Mouse (Mus musculus): ENCODE results near the gene Rasa3.

DNA sequence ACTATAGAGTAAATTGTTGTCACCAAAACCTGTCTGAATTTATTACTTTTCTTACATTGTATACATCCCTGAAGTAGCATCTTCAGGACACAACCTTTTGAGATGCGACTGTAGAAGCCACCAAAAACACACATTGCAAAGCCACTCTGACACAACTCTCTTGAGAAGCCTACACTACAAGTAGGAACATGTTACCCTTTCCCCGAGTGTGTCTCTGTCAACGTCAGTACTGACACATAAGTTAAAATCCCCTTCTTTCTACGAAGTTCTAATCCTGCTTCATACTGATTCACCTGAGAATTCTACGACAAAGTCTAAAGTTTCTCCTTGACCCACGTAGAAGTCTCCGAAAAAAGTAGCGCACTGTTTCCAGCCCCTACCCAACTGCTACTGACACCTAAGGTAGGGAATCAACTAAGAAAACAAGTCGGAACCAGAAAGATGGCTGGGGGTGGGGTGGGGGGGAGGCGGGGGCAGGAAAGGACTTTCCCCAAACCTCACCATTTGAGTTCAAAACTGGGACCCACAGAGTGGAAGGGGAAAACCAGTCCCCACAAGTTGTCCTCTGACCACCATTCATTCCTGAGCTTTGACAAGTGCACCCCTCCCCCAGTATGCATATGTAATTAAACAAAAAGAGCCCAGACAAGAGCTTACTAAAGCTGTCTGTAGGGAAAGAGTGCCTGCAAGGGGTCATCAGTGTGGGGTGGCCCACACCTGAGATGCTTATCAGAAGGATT lies 47.9 kb downstream of the Rasa3 start:
- no peak for TF ChIP-seq CTCF (IDR thresholded peaks at IDR 0.05; ENCODE audit: borderline replicate concordance, insufficient read depth, low read length)
- TF ChIP-seq POLR2A (IDR thresholded peaks at IDR 0.05; ENCODE audit: low read depth, low read length), result no peak

Measured in embryonic fibroblast, embryonic 13.5 days (primary cell).